Mouse (Mus musculus): ENCODE measurements around the gene Zbtb38.

- TF ChIP-seq CTCF (IDR thresholded peaks at IDR 0.05; ENCODE audit: low read depth, low read length) (no peak), POLR2AphosphoS5 (IDR thresholded peaks at IDR 0.05; ENCODE audit: insufficient replicate concordance, low read depth, low read length) (no peak)
Measured at GRCm38 (mm10) chr9:96689076-96689475, 63.6 kb downstream of the Zbtb38 start.
